In genomic region chr4:97746106-97746900, GRCm38 (mm10) we compare ENCODE assay signal across 8 mouse cellular contexts. TPM values are rescaled to one million over a fixed set of nuclear protein-coding genes. Genes with fewer than 3 reads are reported as not detected.
DNase-seq lines count a peak whose midpoint lies in the region; ATAC-seq and TF ChIP-seq lines count a peak whose summit lies in the region.

No protein-coding gene starts in this region.

- no peak for TF ChIP-seq CTCF in E14TG2a.4 (conservative IDR thresholded peaks at IDR 0.05; ENCODE audit: low read length)

- DNase-seq in cerebellum, adult 9-11 months, result no peak
- DNase-seq in B cell, adult 2 months, result no peak
- DNase-seq in thymus, postnatal 36 days, result no peak
- no peak for DNase-seq in right cerebral cortex, adult 2 months (ENCODE audit: low spot score in 2 of 2)

- H3K9ac ChIP-seq in forebrain, embryonic 16.5 days (replicated peaks; ENCODE audit: low read depth, low read length), result peak overlapping the region; percentile 58
- no peak overlapping the region for H3K9ac ChIP-seq in liver, embryonic 15.5 days

- peak overlapping the region; percentile 71 for H3K4me2 ChIP-seq in forebrain, embryonic 16.5 days (ENCODE audit: low read length)
- peak overlapping the region; percentile 62 for H3K4me2 ChIP-seq in liver, embryonic 15.5 days

- H3K9me3 ChIP-seq in E14TG2a.4 (ENCODE audit: low read length), result no peaks in the 10 kb centered on the region
- H3K9me3 ChIP-seq in forebrain, embryonic 16.5 days (ENCODE audit: control insufficient read depth, low read length), result no peaks in the 10 kb centered on the region
- no peaks in the 10 kb centered on the region for H3K9me3 ChIP-seq in liver, embryonic 15.5 days (replicated peaks)

- H3K27me3 ChIP-seq in E14TG2a.4 (ENCODE audit: insufficient read depth, low read length), result peaks cover 49% of the 10 kb centered on the region
- H3K27me3 ChIP-seq in forebrain, embryonic 16.5 days (replicated peaks; ENCODE audit: control insufficient read depth, insufficient read depth, low read length), result no peaks in the 10 kb centered on the region
- H3K27me3 ChIP-seq in liver, embryonic 15.5 days, result peaks cover 32% of the 10 kb centered on the region

- 6% methylated on average over 19 of the region's 19 CpGs for WGBS in forebrain, embryonic 16.5 days
- WGBS in liver, embryonic 15.5 days (ENCODE audit: insufficient replicate concordance), result 5% methylated on average over 19 of the region's 19 CpGs

- H3K4me1 ChIP-seq in E14TG2a.4 (replicated peaks; ENCODE audit: low read depth, low read length), result peaks cover 14% of the 10 kb centered on the region; the same call in 1 of the 2 replicates
- peaks cover 20% of the 10 kb centered on the region for H3K4me1 ChIP-seq in forebrain, embryonic 16.5 days (replicated peaks; ENCODE audit: control insufficient read depth, insufficient read depth, low read length)
- H3K4me1 ChIP-seq in liver, embryonic 15.5 days (replicated peaks), result peaks cover 6% of the 10 kb centered on the region

- no peaks in the 10 kb centered on the region for H3K36me3 ChIP-seq in E14TG2a.4 (ENCODE audit: insufficient read depth, low read length)
- H3K36me3 ChIP-seq in forebrain, embryonic 16.5 days (ENCODE audit: control insufficient read depth, insufficient read depth), result no peaks in the 10 kb centered on the region
- H3K36me3 ChIP-seq in liver, embryonic 15.5 days (replicated peaks), result no peaks in the 10 kb centered on the region

- H3K4me3 ChIP-seq in E14TG2a.4 (replicated peaks; ENCODE audit: low read length), result peak overlapping the region; percentile 64
- peak overlapping the region; percentile 37 for H3K4me3 ChIP-seq in forebrain, embryonic 16.5 days (replicated peaks; ENCODE audit: low read length)
- H3K4me3 ChIP-seq in liver, embryonic 15.5 days (replicated peaks), result peak overlapping the region; percentile 41

- ATAC-seq in cerebellum, adult (ENCODE audit: insufficient number of reproducible peaks, low FRiP score, low TSS enrichment), result peak; percentile 7; the same call in 1 of the 2 replicates
- peak; percentile 27 for ATAC-seq in forebrain, embryonic 16.5 days
- ATAC-seq in liver, embryonic 15.5 days (ENCODE audit: insufficient read depth), result no peak

- no peak overlapping the region for H3K27ac ChIP-seq in forebrain, embryonic 16.5 days (ENCODE audit: low read length)
- no peak overlapping the region for H3K27ac ChIP-seq in liver, embryonic 15.5 days (replicated peaks)

RNA-seq across cellular contexts. Expression of gene Nfia, which starts 26.2 kb away (rescaled TPM):
- 88.3 and 97.1 TPM in 2 replicates for polyA plus RNA-seq in forebrain, embryonic 16.5 days (2015; fragmentation: Nextera tagmentation; extraction: Ambion mirVana)
- 4.1 TPM in 2 replicates for polyA plus RNA-seq in liver, embryonic 15.5 days (2015; fragmentation: Nextera tagmentation; extraction: Ambion mirVana)

RNA-seq across cellular contexts. Expression of gene E130114P18Rik, which starts 31.6 kb away (rescaled TPM):
- polyA plus RNA-seq in forebrain, embryonic 16.5 days (2015; fragmentation: Nextera tagmentation; extraction: Ambion mirVana), result 31.0 and 34.5 TPM in 2 replicates
- polyA plus RNA-seq in liver, embryonic 15.5 days (2015; fragmentation: Nextera tagmentation; extraction: Ambion mirVana), result 0.10 and 0.12 TPM in 2 replicates

Comparison
In these comparisons a context has a peak if more than half of its experiments do, and no peak if none do; other contexts are left out.
1. RNA of gene Nfia, which starts 26.2 kb away (polyA plus RNA-seq): 88.3 to 97.1 TPM in forebrain, embryonic 16.5 days; 4.1 TPM in liver, embryonic 15.5 days; every median in the first group is over 10 times any median in the second.
2. RNA of gene E130114P18Rik, which starts 31.6 kb away (polyA plus RNA-seq): 31.0 to 34.5 TPM in forebrain, embryonic 16.5 days; 0.10 to 0.12 TPM in liver, embryonic 15.5 days; every median in the first group is over 10 times any median in the second.
3. Peak in every context shown above with its lines, with median percentiles within 50 percentile points of each other: H3K4me3 ChIP-seq.